Mouse (Mus musculus) brain, adult 2 months (tissue): ENCODE results near the gene Cited4.

ENCODE experiments used
- DNase-seq: peaks from one replicate; pipeline ENCODE4 v3.0.0; 2011; ENCODE audit warnings: low read depth, low spot score

Gene Cited4

GRCm38 (mm10) chr4:120675640-120676039, 9.3 kb downstream of the Cited4 start:
- no peak for DNase-seq

GRCm38 (mm10) chr4:120680953-120681352, 14.6 kb downstream of the Cited4 start:
- peak; percentile 62 for DNase-seq

GRCm38 (mm10) chr4:120682168-120682567, 15.8 kb downstream of the Cited4 start:
- peak; percentile 84 for DNase-seq

GRCm38 (mm10) chr4:120683278-120683997, 17.1 kb downstream of the Cited4 start:
- DNase-seq: no peak

GRCm38 (mm10) chr4:120687282-120687681, 20.9 kb downstream of the Cited4 start:
- DNase-seq: no peak

- no peak for DNase-seq
Observed at GRCm38 (mm10) chr4:120689317-120689716, 22.9 kb downstream of the Cited4 start.

GRCm38 (mm10) chr4:120692717-120693116, 26.3 kb downstream of the Cited4 start:
- DNase-seq: peak; percentile 84

GRCm38 (mm10) chr4:120697353-120697752, 31.0 kb downstream of the Cited4 start:
- no peak for DNase-seq

- no peak for DNase-seq
Observed at GRCm38 (mm10) chr4:120697799-120698484, 31.6 kb downstream of the Cited4 start.

- no peak for DNase-seq
Observed at GRCm38 (mm10) chr4:120701180-120701579, 34.8 kb downstream of the Cited4 start.

- DNase-seq: peak; percentile 75
Observed at GRCm38 (mm10) chr4:120702056-120702455, 35.7 kb downstream of the Cited4 start.

GRCm38 (mm10) chr4:120702511-120702910, 36.1 kb downstream of the Cited4 start:
- DNase-seq: no peak

GRCm38 (mm10) chr4:120712236-120712635, 45.9 kb downstream of the Cited4 start:
- DNase-seq: no peak

GRCm38 (mm10) chr4:120713021-120713420, 46.6 kb downstream of the Cited4 start:
- DNase-seq: no peak

GRCm38 (mm10) chr4:120713856-120714497, 47.6 kb downstream of the Cited4 start:
- peak; percentile 62 for DNase-seq

- peak; percentile 53 for DNase-seq
Observed at GRCm38 (mm10) chr4:120716141-120716571, 49.8 kb downstream of the Cited4 start.

GRCm38 (mm10) chr4:120716765-120717164, 50.4 kb downstream of the Cited4 start:
- DNase-seq: no peak
